Mouse (Mus musculus): ENCODE results near the gene Tap1.
A peak's percentile ranks its signal among the peaks of the same experiment; 100 is the strongest.

Gene Tap1

GRCm38 (mm10) chr17:34179913-34180859 lies 7.2 kb upstream of the Tap1 start:
- no peak for DNase-seq (ENCODE audit: low spot score in 2 of 2)

- DNase-seq (ENCODE audit: low spot score in 2 of 2) = no peak
These were observed 3.7 kb upstream of the Tap1 start for GRCm38 (mm10) chr17:34183564-34184219.

GRCm38 (mm10) chr17:34185526-34185925 lies 1.8 kb upstream of the Tap1 start:
- DNase-seq (ENCODE audit: low spot score in 2 of 2) = no peak

- no peak for DNase-seq (ENCODE audit: low spot score in 2 of 2)
These were observed 480 bp upstream of the Tap1 start for GRCm38 (mm10) chr17:34186885-34187260.

GRCm38 (mm10) chr17:34188010-34188409 lies 657 bp downstream of the Tap1 start:
- DNase-seq (ENCODE audit: low spot score in 2 of 2) = peak; percentile 38 to 45

- no peak for DNase-seq (ENCODE audit: low spot score in 2 of 2)
These were observed 1.6 kb downstream of the Tap1 start for GRCm38 (mm10) chr17:34188986-34189385.

GRCm38 (mm10) chr17:34192852-34193251 lies 5.5 kb downstream of the Tap1 start:
- DNase-seq (ENCODE audit: low spot score in 2 of 2) = peak; percentile 47 to 58

GRCm38 (mm10) chr17:34193468-34193867 lies 6.1 kb downstream of the Tap1 start:
- no peak for DNase-seq (ENCODE audit: low spot score in 2 of 2)

- DNase-seq (ENCODE audit: low spot score in 2 of 2) = no peak
These were observed 7.4 kb downstream of the Tap1 start for GRCm38 (mm10) chr17:34194723-34195122.

- DNase-seq (ENCODE audit: low spot score in 2 of 2) = no peak
These were observed 9.1 kb downstream of the Tap1 start for GRCm38 (mm10) chr17:34196491-34196890.

- peak; percentile 93 to 95 for DNase-seq (ENCODE audit: low spot score in 2 of 2)
These were observed 9.9 kb downstream of the Tap1 start, which contains the start of gene Psmb8 for GRCm38 (mm10) chr17:34196941-34197894. Gene Psmb8 (plus strand): TSS chr17:34197721.

GRCm38 (mm10) chr17:34197904-34198520 lies 10.7 kb downstream of the Tap1 start:
- peak; percentile 36 to 61 for DNase-seq (ENCODE audit: low spot score in 2 of 2)

GRCm38 (mm10) chr17:34198521-34198912 lies 11.2 kb downstream of the Tap1 start:
- DNase-seq (ENCODE audit: low spot score in 2 of 2) = no peak

GRCm38 (mm10) chr17:34199050-34199619 lies 11.8 kb downstream of the Tap1 start:
- no peak for DNase-seq (ENCODE audit: low spot score in 2 of 2)

GRCm38 (mm10) chr17:34200047-34200446 lies 12.7 kb downstream of the Tap1 start:
- no peak for DNase-seq (ENCODE audit: low spot score in 2 of 2)

GRCm38 (mm10) chr17:34200772-34201505 lies 13.6 kb downstream of the Tap1 start:
- no peak for DNase-seq (ENCODE audit: low spot score in 2 of 2)

- no peak for DNase-seq (ENCODE audit: low spot score in 2 of 2)
These were observed 14.2 kb downstream of the Tap1 start for GRCm38 (mm10) chr17:34201506-34202055.

GRCm38 (mm10) chr17:34202760-34203442 lies 15.5 kb downstream of the Tap1 start:
- no peak for DNase-seq (ENCODE audit: low spot score in 2 of 2)

- DNase-seq (ENCODE audit: low spot score in 2 of 2) = no peak
These were observed 16.1 kb downstream of the Tap1 start, which contains the start of gene Tap2 for GRCm38 (mm10) chr17:34203444-34203843. Gene Tap2 (plus strand): TSS chr17:34203527.
